Mouse (Mus musculus) right cerebral cortex, postnatal 36 days (tissue): ENCODE data around the gene Rhog.

Experiments
- DNase-seq, 2 experiments: peaks; one replicate each; pipeline ENCODE4 v3.0.0; 2022; ENCODE audit warnings: low spot score in 2 of 2, mixed read lengths in 1 of 2

Gene Rhog

GRCm38 (mm10) chr7:102222336-102222735, 33.5 kb downstream of the Rhog start:
- no peak for DNase-seq

GRCm38 (mm10) chr7:102221899-102222298, 34.0 kb downstream of the Rhog start:
- no peak for DNase-seq

- no peak for DNase-seq
Measured at GRCm38 (mm10) chr7:102211071-102211470, 44.8 kb downstream of the Rhog start.

- DNase-seq, result peak; percentile 99 to 100
Measured at GRCm38 (mm10) chr7:102209756-102210721, 45.8 kb downstream of the Rhog start, which contains the start of the genes Nup98 and Pgap2. Gene Nup98, minus strand, starts transcription at chr7:102210176. Gene Pgap2, plus strand, starts transcription at chr7:102210208.

GRCm38 (mm10) chr7:102208806-102209363, 47.0 kb downstream of the Rhog start:
- no peak for DNase-seq

GRCm38 (mm10) chr7:102205646-102206045, 50.2 kb downstream of the Rhog start:
- DNase-seq, result no peak

- no peak for DNase-seq
Measured at GRCm38 (mm10) chr7:102204296-102204857, 51.5 kb downstream of the Rhog start.

- no peak for DNase-seq
Measured at GRCm38 (mm10) chr7:102200996-102201785, 54.7 kb downstream of the Rhog start.

GRCm38 (mm10) chr7:102200576-102200975, 55.3 kb downstream of the Rhog start:
- no peak for DNase-seq

GRCm38 (mm10) chr7:102192356-102192755, 63.5 kb downstream of the Rhog start:
- DNase-seq, result no peak
